Mouse (Mus musculus) inflammation-experienced regulatory T-cells, adult 6 months (primary cell): ENCODE measurements around the gene Hdc. TPM values are rescaled to one million over a fixed set of nuclear protein-coding genes. Genes with fewer than 3 reads are reported as not detected.

Experiments used
- ATAC-seq: one replicate; pipeline ENCODE4 v1.8.0; 2017
- polyA plus RNA-seq, 3 experiments: library from polyadenylated mRNA; unstranded; fragments of 100-300 nt; shearing (Covaris generic); gene quantifications; one replicate each; pipeline ENCODE4 v1.2.1; 2017

Gene Hdc
- polyA plus RNA-seq, 3 experiments from 2014 or later = 0.96 to 2.1 (median 0.97) TPM

DNA sequence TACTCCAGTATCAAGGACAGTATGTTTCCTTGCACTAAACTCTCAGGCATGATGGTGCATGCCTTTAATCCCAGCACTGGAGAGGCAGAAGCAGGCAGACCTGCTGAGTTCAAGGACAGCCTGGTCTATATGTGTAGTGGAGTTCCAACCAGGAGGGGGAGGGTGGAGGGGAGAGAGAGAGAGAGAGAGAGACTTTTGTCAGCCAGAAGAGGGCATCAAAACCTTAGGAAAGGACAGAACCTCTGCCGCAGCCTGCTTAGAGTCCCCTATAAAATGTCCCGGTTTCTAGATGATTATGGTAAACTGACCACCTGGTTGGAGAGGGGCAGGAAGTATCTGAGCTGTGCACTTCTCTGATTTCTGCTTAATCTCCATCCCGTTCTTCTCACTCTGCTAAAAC lies 20.1 kb downstream of the Hdc start:
- ATAC-seq = peak; percentile 33

DNA sequence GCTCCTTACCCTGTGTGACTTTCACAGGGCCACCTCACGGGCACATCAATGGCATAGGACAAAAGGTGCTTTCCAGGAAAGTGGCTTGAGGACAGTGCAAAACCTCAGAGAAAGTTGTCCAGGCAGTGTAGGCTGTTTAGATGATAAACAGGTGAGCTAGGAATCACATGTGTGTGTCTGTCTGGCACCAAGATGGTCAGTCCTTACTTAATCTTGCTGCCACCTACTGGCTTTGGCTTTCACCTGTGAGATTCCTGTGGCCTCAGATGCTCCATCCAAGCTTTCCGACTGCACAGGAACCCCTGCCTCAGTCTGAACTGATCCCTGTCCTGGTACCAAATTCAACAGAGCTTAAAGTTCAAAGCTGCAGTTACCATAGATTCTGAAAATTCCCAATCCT lies 20.7 kb downstream of the Hdc start:
- no peak for ATAC-seq

DNA sequence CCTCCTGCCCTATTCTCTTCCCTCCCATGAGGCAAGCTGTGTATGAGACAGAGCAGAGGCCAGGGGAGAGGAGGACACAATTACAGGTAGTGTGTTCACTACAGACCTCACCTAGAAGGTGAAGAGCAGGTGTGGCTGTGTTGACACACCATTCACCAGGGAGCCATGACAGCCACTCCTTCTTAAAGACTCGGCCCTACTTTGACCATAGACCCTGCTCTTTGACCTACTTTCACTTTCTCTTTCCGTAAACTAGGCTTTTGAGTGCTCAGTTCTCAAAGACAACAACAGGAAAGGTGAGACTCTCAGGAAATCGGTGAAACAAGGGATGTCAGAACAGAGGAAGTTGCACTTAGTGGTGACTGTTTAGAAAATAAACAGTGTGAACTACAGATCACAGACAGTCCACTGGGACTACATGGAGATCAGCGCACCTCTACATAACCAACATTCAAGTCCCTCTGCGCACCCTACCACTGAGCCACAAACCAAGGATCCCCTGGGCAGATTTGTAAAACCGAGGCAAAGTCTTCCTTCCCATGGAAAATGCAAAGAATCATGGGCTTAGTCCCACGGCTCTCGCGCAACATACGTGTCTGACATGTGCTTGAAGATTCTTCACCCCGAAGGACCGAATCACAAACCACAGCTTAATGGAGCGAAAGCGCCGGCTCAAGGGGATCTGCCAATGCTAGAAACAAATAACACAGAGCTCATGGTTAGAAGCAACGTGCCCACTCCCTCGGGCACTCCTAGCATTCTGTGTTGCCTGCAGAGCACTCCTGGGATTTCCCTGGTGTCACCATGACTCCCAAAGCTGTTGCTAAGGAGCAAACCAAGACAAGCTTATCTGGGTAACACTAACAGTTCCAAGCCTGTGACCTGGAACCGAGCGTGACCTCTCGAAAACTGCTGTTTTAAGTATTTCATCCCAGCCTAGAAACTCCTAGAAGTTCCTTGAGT lies 21.5 kb downstream of the Hdc start:
- peak; percentile 83 for ATAC-seq

DNA sequence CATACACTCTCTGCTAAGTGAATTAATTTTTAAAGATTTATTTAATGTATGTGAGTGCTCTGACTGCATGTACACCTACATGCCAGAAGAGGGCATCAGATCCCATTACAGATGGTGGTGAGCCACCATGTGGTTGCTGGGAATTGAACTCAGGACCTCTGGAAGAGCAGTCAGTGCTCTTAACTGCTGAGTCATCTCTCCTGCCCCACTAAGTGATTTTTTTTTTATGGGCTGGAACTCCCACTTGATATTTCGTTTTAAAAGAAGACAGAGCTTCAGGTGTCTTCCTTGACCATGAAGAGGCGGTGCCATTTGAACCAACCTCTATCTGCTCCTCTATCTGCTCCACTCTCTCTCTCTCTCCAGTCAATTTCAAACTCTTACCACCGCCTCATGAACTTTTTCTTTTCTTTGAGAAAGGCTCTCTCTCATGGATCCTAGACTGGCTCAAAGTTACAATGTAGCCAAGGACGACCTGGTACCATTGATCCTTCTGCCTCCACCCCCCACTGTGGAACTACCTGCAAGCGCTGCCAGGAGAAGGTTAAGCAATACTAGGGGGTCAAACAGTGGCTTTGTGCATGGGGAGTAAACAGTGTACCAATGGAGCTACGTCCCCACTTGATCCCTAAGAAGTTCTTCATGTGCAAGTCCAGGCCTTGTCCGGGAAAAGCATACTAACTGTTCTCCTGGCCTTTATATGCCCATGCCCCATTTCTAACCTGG lies 22.6 kb downstream of the Hdc start:
- no peak for ATAC-seq

DNA sequence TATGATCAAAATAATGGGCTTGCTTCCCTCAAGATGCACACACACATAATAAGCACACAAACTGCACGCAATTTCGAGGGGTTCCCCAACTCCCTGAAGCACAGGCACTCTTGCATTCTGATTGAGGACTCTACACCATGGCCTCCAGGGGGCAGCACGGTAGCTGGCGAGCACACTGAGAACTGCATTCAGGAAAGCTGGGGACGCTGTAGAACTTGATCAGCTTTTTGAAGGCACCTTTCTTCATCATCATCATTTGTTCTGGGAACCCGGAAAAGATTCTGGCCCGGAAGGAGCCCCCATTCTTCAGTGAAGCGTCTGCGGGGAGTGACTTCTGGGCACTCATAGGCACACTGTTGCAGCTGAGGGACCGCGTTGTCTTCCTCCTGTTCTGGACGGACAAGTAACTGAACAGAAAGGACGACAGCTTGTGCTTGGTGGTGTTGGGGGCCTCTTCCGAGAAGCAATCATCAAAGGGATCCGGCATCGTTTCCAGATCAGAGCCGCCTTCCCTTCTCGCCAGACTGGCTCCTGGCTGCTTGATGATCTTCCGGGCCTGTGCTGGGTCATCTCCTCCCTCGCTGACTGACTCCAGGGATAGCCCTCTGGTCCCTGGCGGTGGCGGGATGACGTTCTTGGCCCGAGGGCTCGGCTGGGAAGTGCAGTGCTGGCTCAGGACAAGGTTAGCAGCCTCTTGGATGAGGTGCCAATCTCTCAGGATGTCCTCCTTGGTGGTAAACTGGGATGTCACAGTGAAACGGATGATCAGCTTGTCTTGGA lies 25.1 kb downstream of the Hdc start:
- ATAC-seq = peak; percentile 67

DNA sequence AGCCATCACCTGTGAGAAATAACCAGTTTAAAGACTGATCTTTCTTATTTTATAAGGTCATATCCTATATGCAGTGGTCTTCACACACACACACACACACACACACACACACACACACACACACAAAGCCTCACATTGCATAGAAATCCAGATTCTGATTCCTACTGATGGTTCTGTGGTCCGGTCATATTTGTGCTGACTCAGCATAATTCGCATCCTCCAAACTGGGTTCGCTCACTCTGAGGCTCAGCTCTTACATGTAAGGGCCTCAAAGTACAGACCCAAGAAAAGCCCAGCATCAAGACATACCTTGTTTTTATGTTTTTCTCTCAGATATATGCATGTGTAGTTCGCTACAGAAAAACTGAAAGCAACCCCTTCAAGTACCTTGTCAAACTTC lies 27.8 kb downstream of the Hdc start:
- no peak for ATAC-seq

DNA sequence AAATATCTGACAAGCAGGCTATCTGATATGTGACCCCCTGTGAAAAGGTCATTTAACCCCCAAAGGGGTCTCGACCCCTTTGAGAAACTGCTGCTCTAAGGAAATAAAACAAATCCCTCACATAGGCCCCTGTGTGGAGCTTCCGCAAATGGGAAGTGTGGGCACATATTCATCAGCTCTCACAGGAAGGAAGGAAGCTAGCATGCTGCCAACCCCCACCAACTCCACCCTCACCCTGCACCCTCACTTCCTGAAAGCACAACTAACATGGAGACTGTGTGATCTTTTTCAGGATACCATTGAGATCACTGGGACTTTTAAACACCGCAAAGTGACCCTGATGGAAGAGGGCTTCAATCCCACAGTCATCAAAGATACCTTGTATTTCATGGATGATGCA lies 31.6 kb downstream of the Hdc start:
- ATAC-seq = no peak

DNA sequence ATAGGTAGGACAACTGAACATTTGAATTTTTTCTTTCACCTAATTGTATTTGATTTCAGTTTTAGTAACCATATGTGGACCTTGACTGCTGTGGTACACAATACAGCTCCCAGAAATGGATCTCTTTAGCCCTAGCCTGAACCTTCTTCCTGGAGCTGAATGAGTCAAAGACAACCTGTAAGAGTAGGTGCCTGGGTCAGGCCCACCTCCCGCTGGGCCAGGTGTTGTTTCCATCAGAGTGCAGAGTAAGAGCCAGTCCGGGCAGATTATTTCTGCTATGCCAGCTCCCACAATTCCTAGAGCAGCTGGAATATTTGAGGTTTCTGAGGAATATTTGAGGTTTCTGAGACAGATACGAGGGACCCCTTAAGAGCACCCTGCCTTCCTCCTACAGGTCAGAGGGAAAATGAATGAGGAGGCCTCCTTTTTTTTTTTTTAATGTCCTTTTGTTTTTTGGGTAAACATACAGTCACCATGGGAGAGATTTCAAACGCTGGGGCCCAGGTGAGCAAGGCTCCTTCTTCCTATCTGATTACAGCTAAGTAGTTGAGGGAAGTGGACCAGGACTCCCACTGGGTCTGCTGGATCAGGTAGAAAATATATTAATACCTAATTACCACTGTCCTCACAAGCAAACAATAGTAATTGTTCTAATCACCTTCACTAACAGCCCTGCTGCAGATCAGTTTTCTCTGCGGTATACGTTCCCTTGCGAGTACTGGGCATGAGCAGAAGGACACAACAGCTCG lies 34.3 kb downstream of the Hdc start:
- no peak for ATAC-seq

DNA sequence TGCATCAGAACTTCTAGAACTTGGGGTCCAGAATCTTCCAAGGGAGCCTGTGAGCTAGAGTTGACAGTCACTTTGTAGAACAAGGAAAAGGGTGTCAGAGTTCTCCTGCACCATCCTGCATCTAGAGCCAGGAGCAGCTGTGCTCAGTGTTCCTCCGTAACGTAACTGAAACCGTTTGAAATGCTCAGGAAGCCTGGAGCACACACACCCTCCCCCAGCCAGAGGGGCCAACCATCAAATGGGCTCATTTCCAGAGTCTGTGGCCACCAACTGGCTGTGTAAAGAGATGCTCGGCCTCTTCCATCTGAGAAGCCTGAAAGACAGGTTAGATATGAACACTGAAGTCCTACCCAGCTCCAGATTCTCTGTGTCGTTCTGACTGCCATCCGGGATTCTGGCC lies 35.1 kb downstream of the Hdc start:
- ATAC-seq = no peak

DNA sequence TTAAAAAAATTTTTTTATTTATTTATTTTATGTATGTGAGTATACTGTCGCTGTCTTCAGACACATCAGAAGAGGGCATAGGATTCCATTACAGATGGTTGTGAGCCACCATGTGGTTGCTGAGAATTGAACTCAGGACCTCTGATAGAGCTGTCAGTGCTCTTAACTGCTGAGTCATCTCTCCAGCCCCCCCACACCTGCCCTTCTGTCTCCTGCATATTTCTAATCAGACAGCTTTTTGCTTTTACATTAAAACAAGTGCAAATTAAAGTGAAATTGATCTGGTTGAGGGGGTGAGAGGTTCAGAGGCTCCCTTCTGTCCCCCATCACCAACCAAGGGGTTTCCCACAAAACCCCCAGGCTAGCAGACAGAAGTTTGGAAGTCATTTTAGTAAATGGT lies 39.8 kb downstream of the Hdc start:
- ATAC-seq = no peak

DNA sequence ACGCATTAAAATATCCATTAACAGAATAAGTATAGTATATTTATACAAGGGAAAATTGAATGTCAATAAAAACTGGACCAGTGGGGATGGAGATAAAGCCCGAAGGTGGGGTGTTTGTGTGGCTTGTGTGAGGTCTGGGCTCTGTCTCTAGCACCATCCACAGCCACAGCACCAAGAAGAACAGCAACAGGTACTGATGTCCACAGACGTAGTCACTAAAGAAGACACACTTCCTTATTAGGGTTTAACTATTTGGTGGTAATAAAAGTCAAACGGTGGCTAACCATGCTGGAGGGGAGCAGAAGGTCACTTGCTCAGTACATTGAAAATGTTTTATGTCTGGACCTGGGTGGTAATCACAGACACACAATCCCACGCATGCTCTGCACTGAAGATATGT lies 41.7 kb downstream of the Hdc start:
- no peak for ATAC-seq

DNA sequence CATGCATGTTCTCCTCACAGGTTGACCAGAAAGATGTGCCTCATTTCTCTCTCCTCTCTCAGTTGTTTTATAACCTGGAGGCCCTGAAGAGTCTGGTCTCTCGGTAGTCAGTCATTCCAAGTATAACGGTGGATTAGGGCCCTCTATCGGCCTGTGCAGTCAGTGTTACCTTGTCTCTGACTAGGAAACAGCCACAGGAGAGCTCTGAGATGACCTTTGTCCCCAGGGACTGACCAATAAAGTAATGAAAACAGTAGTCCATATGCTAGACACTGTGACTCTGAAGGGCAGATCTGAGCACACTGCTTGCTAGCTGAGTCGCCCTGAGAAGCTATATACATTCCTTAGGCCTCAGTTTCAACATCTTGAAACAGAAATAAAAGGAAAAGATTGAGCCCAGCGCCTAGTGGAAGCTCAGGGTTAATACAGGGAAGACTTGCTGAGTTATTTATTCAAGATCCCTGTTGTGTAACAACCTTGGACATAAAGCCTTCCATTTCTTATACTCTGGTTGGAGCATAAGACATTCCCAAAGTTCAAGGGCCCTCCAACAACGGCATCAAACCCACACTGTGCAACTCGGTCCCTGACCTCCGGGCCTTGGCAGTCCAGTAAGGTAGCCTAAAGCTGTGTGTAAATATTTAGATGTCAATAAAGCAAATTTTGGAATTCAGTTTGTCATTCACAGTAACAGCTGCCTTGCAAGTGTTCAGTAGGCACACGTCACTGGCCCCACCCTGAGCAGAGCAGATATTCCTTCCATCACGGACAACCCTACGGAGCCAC lies 43.5 kb downstream of the Hdc start:
- ATAC-seq = no peak

DNA sequence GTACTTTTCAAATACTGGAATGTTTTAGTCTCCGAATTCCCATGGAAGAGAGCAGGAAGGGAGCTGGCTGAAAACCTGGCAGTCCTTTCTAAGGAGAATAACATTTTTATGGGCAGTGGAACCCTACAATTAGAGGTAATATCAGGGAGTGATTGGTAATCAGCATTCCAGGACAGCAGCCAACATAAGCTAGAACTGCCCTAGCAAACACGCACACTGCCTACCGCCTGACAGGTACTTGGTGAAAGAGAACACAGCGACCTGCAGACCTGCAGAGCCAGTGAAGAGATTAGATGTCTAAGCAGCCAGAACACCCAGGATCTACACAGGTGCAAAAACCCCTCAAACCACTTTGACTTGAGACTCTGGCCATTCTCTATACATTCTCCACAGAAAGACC lies 46.4 kb downstream of the Hdc start:
- ATAC-seq = no peak

DNA sequence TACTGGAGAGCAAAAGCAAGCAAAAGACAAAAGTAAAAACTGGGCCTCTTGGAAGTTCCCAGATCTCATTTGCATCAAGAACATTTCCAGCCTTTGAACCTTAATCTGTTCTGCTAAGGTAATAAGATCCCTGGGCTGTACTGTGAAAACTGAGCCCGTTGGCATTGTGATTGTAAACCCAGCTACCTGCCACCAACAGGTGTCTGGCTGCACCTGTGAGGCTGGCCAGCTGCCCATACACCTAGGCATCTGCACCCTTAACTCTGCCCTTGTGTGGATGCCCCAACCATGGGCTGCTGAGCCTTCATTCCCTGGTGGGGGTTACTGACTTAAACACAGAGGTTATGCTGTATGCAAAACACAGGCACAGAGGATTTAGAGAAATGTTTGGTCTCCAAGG lies 46.9 kb downstream of the Hdc start:
- ATAC-seq = no peak

DNA sequence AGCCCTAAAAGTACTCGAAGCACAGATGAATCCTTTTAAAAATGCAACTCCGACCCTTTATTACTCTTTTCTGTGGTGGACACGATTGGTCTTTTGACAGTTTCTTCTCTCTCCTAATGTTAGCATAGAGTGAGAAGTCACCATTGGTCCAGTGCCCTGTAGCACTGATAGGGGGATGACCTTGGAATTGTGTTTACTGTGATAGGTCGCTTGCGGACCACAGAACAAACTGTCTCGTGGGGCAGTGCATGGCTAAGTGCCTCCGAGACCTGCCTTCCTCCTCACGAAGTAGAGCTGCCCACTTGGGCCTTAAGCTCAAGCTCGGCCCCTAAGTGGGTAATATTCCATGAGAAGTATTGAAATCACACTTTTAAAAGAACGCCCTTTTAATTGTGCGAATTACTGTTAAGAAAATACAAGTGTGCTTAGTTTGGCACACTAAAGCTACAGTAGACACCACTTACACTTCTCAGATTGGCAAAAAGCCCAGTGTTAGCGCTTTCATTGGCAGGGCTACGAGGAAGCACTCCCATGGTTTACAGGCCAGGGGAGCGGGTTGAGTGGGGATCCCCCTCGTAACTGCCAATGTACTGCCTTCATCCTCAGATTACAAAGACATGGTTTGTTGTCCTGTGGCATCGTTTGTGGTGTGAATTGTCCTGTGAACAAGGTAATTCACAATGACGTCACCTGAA lies 55.5 kb downstream of the Hdc start:
- no peak for ATAC-seq

DNA sequence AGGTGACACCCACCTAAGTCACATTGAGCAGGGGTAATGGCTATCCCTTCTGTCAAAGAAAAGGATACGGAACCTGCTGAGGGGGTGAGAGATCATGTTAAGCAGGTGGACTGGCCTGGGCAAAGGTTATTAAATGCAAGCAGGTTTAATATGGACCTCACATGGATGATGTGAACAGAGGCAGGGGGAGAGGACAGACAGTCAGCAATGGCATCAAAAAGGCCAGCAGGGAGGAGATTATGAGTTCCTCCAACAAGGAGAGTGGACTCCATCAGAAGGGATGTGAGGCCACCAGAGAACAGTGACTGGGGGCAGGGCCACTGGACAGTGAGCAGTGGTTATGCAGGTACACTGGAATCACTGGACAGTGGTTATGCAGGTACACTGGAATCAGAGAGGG lies 59.0 kb downstream of the Hdc start:
- ATAC-seq = no peak

DNA sequence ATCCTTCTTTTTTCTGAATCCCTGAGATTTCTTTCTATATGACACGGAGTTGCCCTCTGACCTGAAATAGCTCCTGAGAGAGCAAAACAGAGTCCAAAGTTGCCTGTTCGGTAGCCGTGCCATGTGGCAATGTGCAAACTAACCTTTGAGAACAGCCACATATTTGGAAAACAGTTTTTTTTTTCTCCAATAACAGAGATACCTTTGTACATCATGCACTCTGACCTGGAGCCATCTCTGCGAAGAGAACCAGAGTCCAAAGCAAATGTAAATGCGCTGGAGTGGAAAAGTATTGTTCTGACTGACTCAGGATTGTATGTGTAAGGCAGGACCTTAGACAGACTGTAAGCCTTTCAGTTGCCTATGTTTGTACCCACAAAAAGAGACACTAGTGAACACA lies 63.6 kb downstream of the Hdc start:
- ATAC-seq = no peak

DNA sequence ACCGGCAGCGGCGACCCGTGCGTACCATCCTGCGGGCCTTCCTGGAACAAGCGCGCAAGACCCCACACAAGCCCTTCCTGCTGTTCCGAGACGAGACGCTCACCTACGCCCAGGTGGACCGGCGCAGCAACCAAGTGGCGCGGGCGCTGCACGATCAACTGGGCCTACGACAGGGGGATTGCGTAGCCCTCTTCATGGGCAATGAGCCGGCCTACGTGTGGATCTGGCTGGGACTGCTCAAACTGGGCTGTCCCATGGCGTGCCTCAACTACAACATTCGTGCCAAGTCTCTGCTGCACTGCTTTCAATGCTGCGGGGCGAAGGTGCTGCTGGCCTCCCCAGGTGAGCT lies 65.8 kb downstream of the Hdc start:
- ATAC-seq = no peak

DNA sequence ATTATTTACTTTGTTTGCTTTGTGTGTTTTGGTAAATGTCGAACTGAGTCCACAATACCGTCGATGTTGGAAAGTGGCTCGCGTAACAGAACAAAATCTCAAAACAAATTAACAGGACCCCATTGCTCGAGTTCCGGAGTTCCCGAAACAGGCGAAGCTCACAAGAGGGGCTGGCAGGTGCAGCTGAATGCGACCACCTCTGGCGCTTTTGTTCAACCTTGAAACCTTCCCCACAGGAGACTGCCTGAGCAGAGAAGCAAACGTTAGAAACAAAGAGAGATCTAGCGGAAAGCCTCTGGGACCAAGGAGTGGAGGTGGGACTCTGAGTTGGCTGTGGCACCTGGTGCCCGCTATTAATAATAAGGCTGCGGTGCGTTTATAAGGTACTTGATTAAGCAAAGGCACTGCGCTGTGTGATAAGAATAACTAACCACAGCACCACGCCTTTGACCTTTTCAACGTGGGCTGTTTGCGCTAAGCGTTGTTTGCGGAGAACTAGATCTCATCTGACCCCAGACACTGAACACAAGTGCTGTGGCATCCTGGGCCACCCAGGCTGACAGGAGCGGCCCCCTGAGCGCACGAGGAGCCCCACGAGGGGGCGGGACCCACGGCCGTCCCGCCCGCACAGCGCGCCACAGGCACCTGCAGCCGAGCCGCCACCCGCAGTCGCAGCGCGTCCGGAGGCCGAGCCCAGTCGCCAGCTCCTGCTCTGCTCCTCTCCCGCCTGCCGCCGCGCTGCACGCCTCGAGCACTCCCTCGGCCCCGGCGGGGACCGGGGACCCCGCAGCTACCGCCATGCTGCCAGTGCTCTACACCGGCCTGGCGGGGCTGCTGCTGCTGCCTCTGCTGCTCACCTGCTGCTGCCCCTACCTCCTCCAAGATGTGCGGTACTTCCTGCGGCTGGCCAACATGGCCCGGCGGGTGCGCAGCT lies 66.5 kb downstream of the Hdc start, which contains the start of gene Slc27a2:
Gene Slc27a2, plus strand, starts transcription at position 51 of the 934 bp plus-strand sequence.
- ATAC-seq = no peak

DNA sequence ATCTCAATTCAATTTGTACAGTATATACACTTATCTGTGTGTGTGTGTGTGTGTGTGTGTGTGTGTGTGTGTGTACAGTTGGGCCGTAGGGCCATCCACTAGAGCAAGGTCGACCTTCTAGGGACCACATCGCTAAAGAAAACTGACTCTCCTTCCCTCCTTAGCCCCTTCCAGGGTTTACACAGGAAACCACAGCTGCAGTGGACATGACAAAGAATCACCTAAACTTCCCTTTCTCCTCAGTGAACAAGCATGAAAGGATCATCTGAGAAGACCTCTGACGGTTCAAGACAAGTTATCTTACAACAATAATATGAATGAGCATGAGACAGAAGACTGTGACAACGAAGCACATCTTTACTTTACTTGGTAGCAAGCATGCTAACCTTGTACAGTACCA lies 67.2 kb downstream of the Hdc start:
- no peak for ATAC-seq
